Mouse (Mus musculus) lung, postnatal 0 days (tissue): ENCODE measurements around the gene H2-Q10.
"Not testable (repeated sequence)": the region's sequence is repeated elsewhere in the genome, so short reads cannot be mapped to it uniquely, and the experiment has no call there.

Experiments
- CTCF ChIP-seq: IDR thresholded peaks from 2 replicates; pipeline ENCODE4 v1.5.1; 2016; ENCODE audit warnings: antibody characterized with exemption, mild to moderate bottlenecking
- EP300 ChIP-seq: IDR thresholded peaks from 2 replicates; pipeline ENCODE4 v1.6.1; 2016; ENCODE audit warnings: antibody characterized with exemption, mild to moderate bottlenecking, control low read depth

DNA sequence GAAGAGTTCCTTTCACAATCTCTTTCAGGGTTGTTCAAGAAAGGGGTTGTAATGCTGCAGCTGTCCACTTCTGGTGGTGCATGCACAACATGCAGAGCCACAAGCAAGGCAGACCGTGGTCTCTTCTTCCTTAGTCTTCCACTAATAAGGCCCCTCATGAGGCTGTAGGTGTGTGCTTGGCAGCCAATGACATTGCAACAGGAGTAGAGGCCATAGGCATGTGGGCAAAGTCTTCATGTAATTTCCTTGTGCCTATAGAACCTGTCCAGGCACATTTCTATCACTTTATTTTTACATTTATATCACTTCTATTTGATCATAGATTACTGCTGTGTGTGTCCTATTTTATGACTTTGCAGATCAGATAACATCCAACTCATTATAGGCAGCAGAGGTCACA lies 11.6 kb upstream of the H2-Q10 start:
- not testable (repeated sequence) for TF ChIP-seq CTCF, EP300
